Mouse (Mus musculus): ENCODE measurements around the gene Capn2. TPM values are rescaled to one million over a fixed set of nuclear protein-coding genes. Genes with fewer than 3 reads are reported as not detected.

The Capn2 gene
- total and polyA plus RNA-seq, 3 experiments: 0.33 TPM; not detected in 2

- TF ChIP-seq GATA2 (IDR thresholded peaks at IDR 0.05; ENCODE audit: borderline replicate concordance, low read depth, low read length): no peak
- no peak for TF ChIP-seq TAL1 (conservative IDR thresholded peaks at IDR 0.05; ENCODE audit: low read depth, low read length)
- TF ChIP-seq POLR2AphosphoS5 (IDR thresholded peaks at IDR 0.05; ENCODE audit: insufficient replicate concordance, low read depth, low read length): no peak
- TF ChIP-seq GATA1 (IDR thresholded peaks at IDR 0.05; ENCODE audit: borderline replicate concordance, low read length): no peak
- no peak for TF ChIP-seq CTCF (IDR thresholded peaks at IDR 0.05; ENCODE audit: low read depth, low read length)
- H3K4me1 ChIP-seq (ENCODE audit: insufficient read depth, low read depth, low read length): no peaks in the 10 kb centered on the region
- ATAC-seq (ENCODE audit: extremely low read depth, insufficient number of reproducible peaks, low FRiP score, poor library complexity, severe bottlenecking) (no peak), DNase-seq (ENCODE audit: low spot score) (no peak)
- H3K9me3 ChIP-seq (replicated peaks): no peaks in the 10 kb centered on the region
- H3K27me3 ChIP-seq (ENCODE audit: insufficient read depth, low read length): peaks cover 3% of the 10 kb centered on the region; the same call in 1 of the 2 replicates
- H3K36me3 ChIP-seq (replicated peaks): no peaks in the 10 kb centered on the region
- no peak overlapping the region for H3K4me3 ChIP-seq (ENCODE audit: low read depth, low read length)
Measured at GRCm38 (mm10) chr1:182501815-182502405, 15.5 kb downstream of the Capn2 start.

- Histone ChIP-seq H3K4me1 (ENCODE audit: insufficient read depth, low read depth, low read length) (no peaks in the 10 kb centered on the region), H3K36me3 (replicated peaks) (no peaks in the 10 kb centered on the region)
- no peak for ATAC-seq (ENCODE audit: extremely low read depth, insufficient number of reproducible peaks, low FRiP score, poor library complexity, severe bottlenecking)
Measured at GRCm38 (mm10) chr1:182500843-182501242, 16.6 kb downstream of the Capn2 start.

GRCm38 (mm10) chr1:182500224-182500623 is 17.2 kb downstream of the Capn2 start:
- peaks cover 3% of the 10 kb centered on the region; the same call in 1 of the 2 replicates for H3K27me3 ChIP-seq (ENCODE audit: insufficient read depth, low read length)
- ATAC-seq (ENCODE audit: extremely low read depth, insufficient number of reproducible peaks, low FRiP score, poor library complexity, severe bottlenecking) (no peak), DNase-seq (ENCODE audit: low spot score) (no peak)
- no peak overlapping the region for H3K4me3 ChIP-seq (ENCODE audit: low read depth, low read length)
- TF ChIP-seq TAL1 (conservative IDR thresholded peaks at IDR 0.05; ENCODE audit: low read depth, low read length) (no peak), CTCF (IDR thresholded peaks at IDR 0.05; ENCODE audit: low read depth, low read length) (no peak), GATA1 (IDR thresholded peaks at IDR 0.05; ENCODE audit: borderline replicate concordance, low read length) (no peak), POLR2AphosphoS5 (IDR thresholded peaks at IDR 0.05; ENCODE audit: insufficient replicate concordance, low read depth, low read length) (no peak), GATA2 (IDR thresholded peaks at IDR 0.05; ENCODE audit: borderline replicate concordance, low read depth, low read length) (no peak)
- H3K4me1 ChIP-seq (ENCODE audit: insufficient read depth, low read depth, low read length): no peaks in the 10 kb centered on the region
- H3K36me3 ChIP-seq (replicated peaks): no peaks in the 10 kb centered on the region
- H3K9me3 ChIP-seq (replicated peaks): no peaks in the 10 kb centered on the region

More at GRCm38 (mm10) chr1:182500843-182501242, 16.6 kb downstream of the Capn2 start:
- no peak for TF ChIP-seq GATA2 (IDR thresholded peaks at IDR 0.05; ENCODE audit: borderline replicate concordance, low read depth, low read length)
- no peak for TF ChIP-seq CTCF (IDR thresholded peaks at IDR 0.05; ENCODE audit: low read depth, low read length)
- DNase-seq (ENCODE audit: low spot score): no peak
- Histone ChIP-seq H3K4me3 (ENCODE audit: low read depth, low read length) (no peak overlapping the region), H3K9me3 (replicated peaks) (no peaks in the 10 kb centered on the region), H3K27me3 (ENCODE audit: insufficient read depth, low read length) (peaks cover 3% of the 10 kb centered on the region; the same call in 1 of the 2 replicates)

- Histone ChIP-seq H3K9me3 (replicated peaks) (no peaks in the 10 kb centered on the region), H3K4me1 (ENCODE audit: insufficient read depth, low read depth, low read length) (no peaks in the 10 kb centered on the region), H3K4me3 (ENCODE audit: low read depth, low read length) (no peak overlapping the region), H3K36me3 (replicated peaks) (no peaks in the 10 kb centered on the region), H3K27me3 (ENCODE audit: insufficient read depth, low read length) (peaks cover 3% of the 10 kb centered on the region; the same call in 1 of the 2 replicates)
- TF ChIP-seq TAL1 (conservative IDR thresholded peaks at IDR 0.05; ENCODE audit: low read depth, low read length): no peak
- no peak for TF ChIP-seq GATA2 (IDR thresholded peaks at IDR 0.05; ENCODE audit: borderline replicate concordance, low read depth, low read length)
- no peak for TF ChIP-seq POLR2AphosphoS5 (IDR thresholded peaks at IDR 0.05; ENCODE audit: insufficient replicate concordance, low read depth, low read length)
- no peak for TF ChIP-seq CTCF (IDR thresholded peaks at IDR 0.05; ENCODE audit: low read depth, low read length)
- TF ChIP-seq GATA1 (IDR thresholded peaks at IDR 0.05; ENCODE audit: borderline replicate concordance, low read length): no peak
- DNase-seq (ENCODE audit: low spot score): no peak
- no peak for ATAC-seq (ENCODE audit: extremely low read depth, insufficient number of reproducible peaks, low FRiP score, poor library complexity, severe bottlenecking)
Measured at GRCm38 (mm10) chr1:182499443-182500089, 17.8 kb downstream of the Capn2 start.

GRCm38 (mm10) chr1:182497736-182498135 is 19.7 kb downstream of the Capn2 start:
- H3K36me3 ChIP-seq (replicated peaks): no peaks in the 10 kb centered on the region
- TF ChIP-seq GATA2 (IDR thresholded peaks at IDR 0.05; ENCODE audit: borderline replicate concordance, low read depth, low read length) (no peak), TAL1 (conservative IDR thresholded peaks at IDR 0.05; ENCODE audit: low read depth, low read length) (no peak), GATA1 (IDR thresholded peaks at IDR 0.05; ENCODE audit: borderline replicate concordance, low read length) (no peak)
- peaks cover 3% of the 10 kb centered on the region; the same call in 1 of the 2 replicates for H3K27me3 ChIP-seq (ENCODE audit: insufficient read depth, low read length)
- ATAC-seq (ENCODE audit: extremely low read depth, insufficient number of reproducible peaks, low FRiP score, poor library complexity, severe bottlenecking): no peak
- no peaks in the 10 kb centered on the region for H3K4me1 ChIP-seq (ENCODE audit: insufficient read depth, low read depth, low read length)
- H3K4me3 ChIP-seq (ENCODE audit: low read depth, low read length): no peak overlapping the region
- no peaks in the 10 kb centered on the region for H3K9me3 ChIP-seq (replicated peaks)
- no peak for DNase-seq (ENCODE audit: low spot score)

- DNase-seq (ENCODE audit: low spot score): no peak
- no peaks in the 10 kb centered on the region for H3K27me3 ChIP-seq (ENCODE audit: insufficient read depth, low read length)
- no peak for TF ChIP-seq GATA1 (IDR thresholded peaks at IDR 0.05; ENCODE audit: borderline replicate concordance, low read length)
- TF ChIP-seq POLR2AphosphoS5 (IDR thresholded peaks at IDR 0.05; ENCODE audit: insufficient replicate concordance, low read depth, low read length): no peak
- TF ChIP-seq GATA2 (IDR thresholded peaks at IDR 0.05; ENCODE audit: borderline replicate concordance, low read depth, low read length): no peak
- TF ChIP-seq TAL1 (conservative IDR thresholded peaks at IDR 0.05; ENCODE audit: low read depth, low read length): no peak
- no peak for TF ChIP-seq CTCF (IDR thresholded peaks at IDR 0.05; ENCODE audit: low read depth, low read length)
- H3K4me3 ChIP-seq (ENCODE audit: low read depth, low read length): no peak overlapping the region
- no peaks in the 10 kb centered on the region for H3K9me3 ChIP-seq (replicated peaks)
- no peak for ATAC-seq (ENCODE audit: extremely low read depth, insufficient number of reproducible peaks, low FRiP score, poor library complexity, severe bottlenecking)
- no peaks in the 10 kb centered on the region for H3K4me1 ChIP-seq (ENCODE audit: insufficient read depth, low read depth, low read length)
- H3K36me3 ChIP-seq (replicated peaks): no peaks in the 10 kb centered on the region
Measured at GRCm38 (mm10) chr1:182496685-182497084, 20.7 kb downstream of the Capn2 start.
